11 mouse cellular contexts compared by ENCODE assay signal in genomic region chr9:95472926-95473325, GRCm38 (mm10). TPM values are rescaled to one million over a fixed set of nuclear protein-coding genes. Genes with fewer than 3 reads are reported as not detected.
DNase-seq lines count a peak whose midpoint lies in the region; ATAC-seq and TF ChIP-seq lines count a peak whose summit lies in the region.
"Had no signal": no experiment of that assay in that cellular context is flagged by ENCODE, and none has a peak within 500 bp of the region (broad histone marks: within the 10 kb centered on the region; RNA-seq: fewer than 3 reads in every experiment).

No protein-coding gene starts in this region.

- H3K79me2 ChIP-seq in MEL (ENCODE audit: control insufficient read depth, insufficient read depth, low read length, poor library complexity), result no peaks in the 10 kb centered on the region

- peak in 1 of 2 experiments; percentile 13; a peak in 1 of 4 replicates for TF ChIP-seq POLR2A in MEL (IDR thresholded peaks at IDR 0.05; ENCODE audit: control insufficient read depth in 1 of 2, insufficient read depth in 1 of 2, low read depth in 1 of 2, low read length in 2 of 2, poor library complexity in 1 of 2)

- no peak overlapping the region for H3K9ac ChIP-seq in hindbrain, embryonic 11.5 days (ENCODE audit: low read depth, low read length)
- H3K9ac ChIP-seq in MEL (ENCODE audit: control insufficient read depth, low read depth, low read length, poor library complexity, severe bottlenecking), result no peak overlapping the region
- H3K9ac ChIP-seq in heart, embryonic 11.5 days (ENCODE audit: low read depth, low read length), result no peak overlapping the region
- H3K9ac ChIP-seq: forebrain, embryonic 13.5 days; intestine, embryonic 15.5 days; liver, embryonic 15.5 days had no signal

- no peak for ATAC-seq in hindbrain, embryonic 11.5 days (ENCODE audit: low FRiP score)
- no peak for ATAC-seq in heart, embryonic 11.5 days (replicated peaks; ENCODE audit: insufficient number of reproducible peaks, low FRiP score, low TSS enrichment)
- ATAC-seq: forebrain, embryonic 13.5 days; intestine, embryonic 15.5 days had no signal

- H3K4me2 ChIP-seq in hindbrain, embryonic 11.5 days (replicated peaks; ENCODE audit: low read depth, low read length), result no peak overlapping the region
- no peak overlapping the region for H3K4me2 ChIP-seq in heart, embryonic 11.5 days
- H3K4me2 ChIP-seq: forebrain, embryonic 13.5 days; intestine, embryonic 15.5 days; liver, embryonic 15.5 days had no signal

- no peaks in the 10 kb centered on the region for H3K27me3 ChIP-seq in hindbrain, embryonic 11.5 days (ENCODE audit: control insufficient read depth, insufficient read depth, low read length)
- no peaks in the 10 kb centered on the region for H3K27me3 ChIP-seq in hindbrain, embryonic 10.5 days (ENCODE audit: insufficient read depth, poor library complexity, severe bottlenecking)
- no peaks in the 10 kb centered on the region for H3K27me3 ChIP-seq in MEL (ENCODE audit: control insufficient read depth in 1 of 2, insufficient read depth in 2 of 2, low read length in 2 of 2)
- H3K27me3 ChIP-seq in heart, embryonic 11.5 days (ENCODE audit: control insufficient read depth, insufficient read depth, low read length), result no peaks in the 10 kb centered on the region
- H3K27me3 ChIP-seq: forebrain, embryonic 13.5 days; intestine, embryonic 15.5 days; liver, embryonic 15.5 days had no signal

- no peaks in the 10 kb centered on the region for H3K9me3 ChIP-seq in hindbrain, embryonic 11.5 days (ENCODE audit: control insufficient read depth, low read length)
- H3K9me3 ChIP-seq in hindbrain, embryonic 10.5 days, result no peaks in the 10 kb centered on the region
- no peaks in the 10 kb centered on the region for H3K9me3 ChIP-seq in MEL (replicated peaks; ENCODE audit: insufficient read depth, low read length)
- H3K9me3 ChIP-seq in heart, embryonic 11.5 days (replicated peaks; ENCODE audit: control insufficient read depth, low read length), result no peaks in the 10 kb centered on the region
- H3K9me3 ChIP-seq: forebrain, embryonic 13.5 days; intestine, embryonic 15.5 days; liver, embryonic 15.5 days had no signal

- peak; percentile 61 for DNase-seq in hindbrain, embryonic 11.5 days (ENCODE audit: low spot score)
- DNase-seq in hindbrain, embryonic 10.5 days (ENCODE audit: low spot score), result no peak
- DNase-seq in 3T3-L1 (ENCODE audit: low read depth, low spot score) (peak; percentile 70), MEL (ENCODE audit: low read depth, low spot score) (peak; percentile 63)
- peak; percentile 30 for DNase-seq in embryo, embryonic 9.5 days (ENCODE audit: extremely low spot score)
- no peak for DNase-seq in adrenal gland, postnatal 14 days
- DNase-seq in ovary, postnatal 10 days (ENCODE audit: low spot score), result no peak

- H3K4me1 ChIP-seq in hindbrain, embryonic 11.5 days (replicated peaks; ENCODE audit: control insufficient read depth, insufficient read depth, low read length), result no peaks in the 10 kb centered on the region
- no peaks in the 10 kb centered on the region for H3K4me1 ChIP-seq in hindbrain, embryonic 10.5 days (replicated peaks)
- no peaks in the 10 kb centered on the region for H3K4me1 ChIP-seq in MEL (ENCODE audit: control insufficient read depth in 1 of 2, insufficient read depth in 2 of 2, low read length in 2 of 2)
- no peaks in the 10 kb centered on the region for H3K4me1 ChIP-seq in heart, embryonic 11.5 days (ENCODE audit: control insufficient read depth, insufficient read depth, low read length)
- H3K4me1 ChIP-seq: forebrain, embryonic 13.5 days; intestine, embryonic 15.5 days; liver, embryonic 15.5 days had no signal

- WGBS in hindbrain, embryonic 11.5 days, result 84% methylated on average over 1 of the region's 1 CpGs
- WGBS in hindbrain, embryonic 10.5 days, result 97% methylated on average over 1 of the region's 1 CpGs
- 91% methylated on average over 1 of the region's 1 CpGs for WGBS in heart, embryonic 11.5 days (ENCODE audit: insufficient replicate concordance)

- no peak overlapping the region for H3K4me3 ChIP-seq in hindbrain, embryonic 11.5 days (ENCODE audit: low read depth, low read length)
- H3K4me3 ChIP-seq in hindbrain, embryonic 10.5 days, result no peak overlapping the region
- no peak overlapping the region for H3K4me3 ChIP-seq in MEL (ENCODE audit: control insufficient read depth in 1 of 2, insufficient read depth in 1 of 2, low read depth in 2 of 2, low read length in 2 of 2)
- no peak overlapping the region for H3K4me3 ChIP-seq in heart, embryonic 11.5 days (ENCODE audit: low read depth, low read length)
- H3K4me3 ChIP-seq: forebrain, embryonic 13.5 days; intestine, embryonic 15.5 days; liver, embryonic 15.5 days had no signal

- H3K36me3 ChIP-seq in hindbrain, embryonic 11.5 days (ENCODE audit: control insufficient read depth, insufficient read depth, low read length), result no peaks in the 10 kb centered on the region
- peaks cover 91% of the 10 kb centered on the region for H3K36me3 ChIP-seq in hindbrain, embryonic 10.5 days
- H3K36me3 ChIP-seq in MEL (ENCODE audit: control insufficient read depth in 1 of 2, insufficient read depth in 2 of 2, low read length in 2 of 2), result peaks cover 0 to 49% of the 10 kb centered on the region in 2 experiments; a peak in 3 of 4 replicates
- peaks cover 27% of the 10 kb centered on the region for H3K36me3 ChIP-seq in heart, embryonic 11.5 days (ENCODE audit: control insufficient read depth, insufficient read depth, low read length)

- peak; percentile 45 for TF ChIP-seq RAD21 in MEL (IDR thresholded peaks at IDR 0.05; ENCODE audit: low read depth, low read length)

- TF ChIP-seq CTCF in MEL (IDR thresholded peaks at IDR 0.05 in 2 of 3, conservative IDR thresholded peaks at IDR 0.05 in 1 of 3; ENCODE audit: control insufficient read depth in 1 of 3, insufficient read depth in 1 of 3, low read depth in 2 of 3, low read length in 3 of 3, poor library complexity in 1 of 3, severe bottlenecking in 1 of 3), result peak in 2 of 3 experiments; percentile 43 to 61; a peak in 4 of 6 replicates

- no peak for TF ChIP-seq EP300 in MEL (IDR thresholded peaks at IDR 0.05; ENCODE audit: low read depth in 1 of 2, low read length in 2 of 2)

- no peak overlapping the region for H3K27ac ChIP-seq in hindbrain, embryonic 11.5 days (ENCODE audit: low read depth, low read length)
- H3K27ac ChIP-seq in hindbrain, embryonic 10.5 days, result no peak overlapping the region
- H3K27ac ChIP-seq in MEL (ENCODE audit: control insufficient read depth, low read depth, low read length), result no peak overlapping the region
- H3K27ac ChIP-seq in heart, embryonic 11.5 days (ENCODE audit: low read depth, low read length), result no peak overlapping the region
- H3K27ac ChIP-seq: forebrain, embryonic 13.5 days; intestine, embryonic 15.5 days; liver, embryonic 15.5 days had no signal

TF ChIP-seq in MEL, 35 proteins besides CTCF, POLR2A, EP300 and RAD21:
- TF ChIP-seq ZC3H11A (IDR thresholded peaks at IDR 0.05; ENCODE audit: low read depth, low read length), result no peak
- no peak for TF ChIP-seq MYB (IDR thresholded peaks at IDR 0.05; ENCODE audit: low read depth, low read length)
- TF ChIP-seq ZKSCAN1 (IDR thresholded peaks at IDR 0.05; ENCODE audit: low read depth, low read length), result no peak
- no peak for TF ChIP-seq MEF2A (IDR thresholded peaks at IDR 0.05; ENCODE audit: extremely low read depth, insufficient replicate concordance, low read depth, low read length, poor library complexity, severe bottlenecking)
- TF ChIP-seq POLR2AphosphoS2 (IDR thresholded peaks at IDR 0.05; ENCODE audit: low read length), result no peak
- TF ChIP-seq RCOR1 (IDR thresholded peaks at IDR 0.05; ENCODE audit: low read depth, low read length), result no peak
- no peak for TF ChIP-seq NELFE (IDR thresholded peaks at IDR 0.05; ENCODE audit: low read depth, low read length)
- no peak for TF ChIP-seq GATA1 (IDR thresholded peaks at IDR 0.05; ENCODE audit: low read depth, low read length)
- TF ChIP-seq CHD2 (IDR thresholded peaks at IDR 0.05; ENCODE audit: low read length), result no peak
- peak; percentile 57; the same call in 1 of the 2 replicates for TF ChIP-seq MYC (IDR thresholded peaks at IDR 0.05; ENCODE audit: low read depth, low read length)
- no peak for TF ChIP-seq BHLHE40 (IDR thresholded peaks at IDR 0.05; ENCODE audit: borderline replicate concordance, low read depth, low read length)
- no peak for TF ChIP-seq ZNF384 (IDR thresholded peaks at IDR 0.05; ENCODE audit: low read depth, low read length)
- no peak for TF ChIP-seq KAT2A (conservative IDR thresholded peaks at IDR 0.05; ENCODE audit: low read depth, low read length)
- peak; percentile 52 for TF ChIP-seq SMC3 (IDR thresholded peaks at IDR 0.05; ENCODE audit: low read depth, low read length)
- no peak for TF ChIP-seq NRF1 (IDR thresholded peaks at IDR 0.05; ENCODE audit: insufficient read depth, low read depth, low read length, poor library complexity, severe bottlenecking)

RNA-seq across cellular contexts. Expression of gene U2surp, which starts 38.9 kb away (rescaled TPM):
- 142 and 183 TPM in 2 replicates for polyA plus RNA-seq in hindbrain, embryonic 11.5 days (2014; fragmentation: Nextera tagmentation; extraction: Ambion mirVana)
- polyA plus RNA-seq in hindbrain, embryonic 10.5 days (2016; fragmentation: Nextera tagmentation; extraction: Ambion mirVana), result 101 and 129 TPM in 2 replicates
- total RNA-seq in MEL (2012; rRNA removed), result 69.0 and 70.8 TPM in 2 replicates
- polyA plus RNA-seq in MEL (2012; ENCODE audit: insufficient read depth in 1 of 2, insufficient read length in 2 of 2, low read depth in 1 of 2, low replicate concordance in 2 of 2, missing spikeins in 1 of 2), result 100 to 1,000 TPM in 1 of 2 experiments, 10 to 100 TPM in 1; 72.1 to 244 TPM
- total RNA-seq in adrenal gland, postnatal 14 days (2021), result 62.2 and 63.0 TPM in 2 replicates
- polyA plus RNA-seq in heart, embryonic 11.5 days (2014; fragmentation: Nextera tagmentation; extraction: Ambion mirVana), result 89.0 and 102 TPM in 2 replicates

Comparison
In these comparisons a context has a peak if more than half of its experiments do, and no peak if none do; other contexts are left out.
1. DNase-seq: peak in hindbrain, embryonic 11.5 days (single experiment), 3T3-L1 (single experiment), MEL (single experiment) and embryo, embryonic 9.5 days (single experiment); none in hindbrain, embryonic 10.5 days (single experiment), adrenal gland, postnatal 14 days (single experiment) and ovary, postnatal 10 days (single experiment).